Mouse (Mus musculus) megakaryocyte progenitor cell, adult 5-6 weeks (primary cell): ENCODE data around the gene Ucma. TPM values are rescaled to one million over a fixed set of nuclear protein-coding genes. Genes with fewer than 3 reads are reported as not detected.

Experiments
- ATAC-seq: replicated peaks from 2 replicates; pipeline ENCODE4 v1.8.0; 2016; ENCODE audit warnings: mild to moderate bottlenecking, moderate TSS enrichment, inconsistent platforms; ENCODE audit not compliant: poor library complexity
- total RNA-seq, 2 experiments: library from RNA; stranded (forward) in 1 of 2; stranded (reverse) in 1 of 2; fragments of 157-497, 149-512 nt in 1 of 2; fragments of 200-1000 nt in 1 of 2; gene quantifications; 2 replicates each; pipeline versions ENCODE4 v1.2.3 to v1.2.4; 2015 to 2017

Gene Ucma
- total RNA-seq, 2 experiments from 2014 or later, result not detected

- ATAC-seq, result 0 out of 2 replicates have a peak, but pooled peaks have one; percentile 26
These were observed 23.0 kb downstream of the Ucma start for GRCm38 (mm10) chr2:4998905-4999304.

GRCm38 (mm10) chr2:5001266-5001665, 25.3 kb downstream of the Ucma start:
- ATAC-seq, result no peak

- no peak for ATAC-seq
These were observed 31.2 kb downstream of the Ucma start for GRCm38 (mm10) chr2:5007107-5007506.

GRCm38 (mm10) chr2:5011898-5012490, 36.1 kb downstream of the Ucma start:
- no peak for ATAC-seq

GRCm38 (mm10) chr2:5012491-5013324, 36.8 kb downstream of the Ucma start, which contains the start of gene Mcm10:
Gene Mcm10, minus strand, starts transcription at chr2:5012791.
- ATAC-seq, result peak; percentile 99

GRCm38 (mm10) chr2:5014616-5015015, 38.7 kb downstream of the Ucma start:
- ATAC-seq, result peak; percentile 38

- ATAC-seq, result no peak
These were observed 39.6 kb downstream of the Ucma start for GRCm38 (mm10) chr2:5015527-5015926.

- ATAC-seq, result no peak
These were observed 41.0 kb downstream of the Ucma start for GRCm38 (mm10) chr2:5016922-5017321.

GRCm38 (mm10) chr2:5019708-5020107, 43.8 kb downstream of the Ucma start:
- no peak for ATAC-seq

- no peak for ATAC-seq
These were observed 47.4 kb downstream of the Ucma start for GRCm38 (mm10) chr2:5023275-5023674.

GRCm38 (mm10) chr2:5023699-5024399, 47.9 kb downstream of the Ucma start:
- ATAC-seq, result no peak

- peak; percentile 92 for ATAC-seq
These were observed 49.3 kb downstream of the Ucma start for GRCm38 (mm10) chr2:5025162-5025733.

- ATAC-seq, result no peak
These were observed 51.1 kb downstream of the Ucma start for GRCm38 (mm10) chr2:5027057-5027456.

- no peak for ATAC-seq
These were observed 52.1 kb downstream of the Ucma start for GRCm38 (mm10) chr2:5028047-5028446.

- ATAC-seq, result no peak
These were observed 53.9 kb downstream of the Ucma start for GRCm38 (mm10) chr2:5029808-5030207.

- no peak for ATAC-seq
These were observed 55.3 kb downstream of the Ucma start for GRCm38 (mm10) chr2:5031215-5031614.

GRCm38 (mm10) chr2:5032665-5033064, 56.7 kb downstream of the Ucma start:
- ATAC-seq, result no peak

- ATAC-seq, result peak; percentile 72
These were observed 57.9 kb downstream of the Ucma start for GRCm38 (mm10) chr2:5033546-5034420.

- no peak for ATAC-seq
These were observed 58.9 kb downstream of the Ucma start for GRCm38 (mm10) chr2:5034801-5035200.

GRCm38 (mm10) chr2:5035241-5035640, 59.3 kb downstream of the Ucma start:
- ATAC-seq, result no peak
